Mouse (Mus musculus) kidney, postnatal 0 days (tissue): ENCODE results near the gene Gm10217. TPM values are rescaled to one million over a fixed set of nuclear protein-coding genes. Genes with fewer than 3 reads are reported as not detected.

ENCODE experiments used
- ATAC-seq: fragments of 200-750 bp; cut with Nextera tagmentation; replicated peaks from 2 replicates; pipeline ENCODE4 v1.8.0; 2017; ENCODE audit warnings: low read depth, moderate number of reproducible peaks, moderate TSS enrichment, moderate library complexity; ENCODE audit not compliant: low FRiP score
- DNase-seq: peaks from one replicate; pipeline ENCODE4 v3.0.0-alpha.2; 2016; ENCODE audit warnings: low spot score
- H3K27ac ChIP-seq: fragments of 300-500 bp; sonication (generic); 2 replicates; pipeline ENCODE4 v1.5.1; 2014; ENCODE audit warnings: mild to moderate bottlenecking
- H3K27me3 ChIP-seq: fragments of 300-500 bp; sonication (generic); 2 replicates; pipeline ENCODE4 v1.6.1; 2014; ENCODE audit warnings: low read length, mixed read lengths; ENCODE audit not compliant: insufficient read depth
- H3K36me3 ChIP-seq: fragments of 300-500 bp; sonication (generic); 2 replicates; pipeline ENCODE4 v1.6.1; 2014; ENCODE audit warnings: low read length, mixed read lengths; ENCODE audit not compliant: insufficient read depth
- H3K4me1 ChIP-seq: fragments of 300-500 bp; sonication (generic); replicated peaks from 2 replicates; pipeline ENCODE4 v1.6.1; 2014; ENCODE audit warnings: antibody characterized with exemption, low read length, mixed read lengths; ENCODE audit not compliant: insufficient read depth
- H3K4me2 ChIP-seq: fragments of 300-500 bp; sonication (generic); 2 replicates; pipeline ENCODE4 v1.6.1; 2014; ENCODE audit warnings: mild to moderate bottlenecking, low read length, moderate library complexity, mixed read lengths
- H3K4me3 ChIP-seq: fragments of 300-500 bp; sonication (generic); replicated peaks from 2 replicates; pipeline ENCODE4 v1.5.1; 2014; ENCODE audit warnings: low read depth, low read length
- H3K9ac ChIP-seq: fragments of 300-500 bp; sonication (generic); 2 replicates; pipeline ENCODE4 v1.6.1; 2014; ENCODE audit warnings: low read depth, low read length
- H3K9me3 ChIP-seq: fragments of 300-500 bp; sonication (generic); replicated peaks from 2 replicates; pipeline ENCODE4 v1.6.1; 2016; ENCODE audit warnings: low read length, inconsistent platforms, mixed read lengths
- CTCF ChIP-seq: IDR thresholded peaks from 2 replicates; pipeline ENCODE4 v1.5.1; 2016; ENCODE audit warnings: antibody characterized with exemption, low read depth, mild to moderate bottlenecking, moderate library complexity
- WGBS: fragments of 180-500 bp; shearing (Covaris S2); extraction: QIAGEN DNeasy Blood & Tissue Kit; methylation state at CpG from one replicate; pipeline ENCODE4 v1.1.7; 2014; 5-methylcytosine and 5-hydroxymethylcytosine counted together
- polyA plus RNA-seq: library from polyadenylated mRNA; unstranded; fragments of >200 nt; fragmentation: Nextera tagmentation; extraction: Ambion mirVana; gene quantifications from 2 replicates; pipeline ENCODE4 v1.2.1, GENCODE M21; 2015

Gm10217 gene
- polyA plus RNA-seq, result not detected in 2 replicates

DNA sequence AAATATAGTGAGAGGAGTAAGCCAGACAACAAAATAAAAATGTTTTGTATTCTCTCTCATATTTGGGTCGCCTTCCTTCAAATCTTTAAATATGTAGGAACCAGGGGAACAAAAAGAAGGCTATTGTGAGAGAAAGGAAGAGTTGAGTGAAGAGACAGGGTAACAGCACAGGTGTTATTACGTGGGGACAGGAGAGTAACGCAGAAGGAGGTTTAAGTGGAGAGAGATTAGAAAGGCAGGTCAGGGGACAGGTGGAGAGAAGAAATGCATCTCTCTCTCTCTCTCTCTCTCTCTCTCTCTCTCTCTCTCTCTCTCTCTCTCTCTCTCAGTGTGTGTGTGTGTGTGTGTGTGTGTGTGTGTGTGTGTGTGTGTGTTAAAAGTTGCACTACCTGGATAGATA is at the start of gene Gm10217:
Gene Gm10217, plus strand, starts transcription at position 301 of the 400 bp plus-strand sequence.
- 90% methylated on average over 3 of the region's 3 CpGs for WGBS
- Histone ChIP-seq H3K4me2 (no peak within 1 kb of the TSS), H3K36me3 (no peaks in the 10 kb centered on the region), H3K9ac (no peak within 1 kb of the TSS), H3K4me3 (no peak within 1 kb of the TSS), H3K4me1 (no peaks in the 10 kb centered on the region), H3K27ac (no peak within 1 kb of the TSS), H3K9me3 (no peaks in the 10 kb centered on the region), H3K27me3 (no peaks in the 10 kb centered on the region)
- TF ChIP-seq CTCF, result no peak
- no peak for DNase-seq
- ATAC-seq, result no peak

- Histone ChIP-seq H3K27me3 (no peaks in the 10 kb centered on the region), H3K4me2 (no peak overlapping the region), H3K27ac (no peak overlapping the region), H3K9me3 (no peaks in the 10 kb centered on the region), H3K9ac (no peak overlapping the region), H3K4me1 (no peaks in the 10 kb centered on the region), H3K36me3 (no peaks in the 10 kb centered on the region), H3K4me3 (no peak overlapping the region)
- 71% methylated on average over 8 of the region's 8 CpGs for WGBS
- no peak for DNase-seq
- ATAC-seq, result no peak
- no peak for TF ChIP-seq CTCF
Observed at GRCm38 (mm10) chr8:9824770-9825169, 39.3 kb upstream of the Gm10217 start.

DNA sequence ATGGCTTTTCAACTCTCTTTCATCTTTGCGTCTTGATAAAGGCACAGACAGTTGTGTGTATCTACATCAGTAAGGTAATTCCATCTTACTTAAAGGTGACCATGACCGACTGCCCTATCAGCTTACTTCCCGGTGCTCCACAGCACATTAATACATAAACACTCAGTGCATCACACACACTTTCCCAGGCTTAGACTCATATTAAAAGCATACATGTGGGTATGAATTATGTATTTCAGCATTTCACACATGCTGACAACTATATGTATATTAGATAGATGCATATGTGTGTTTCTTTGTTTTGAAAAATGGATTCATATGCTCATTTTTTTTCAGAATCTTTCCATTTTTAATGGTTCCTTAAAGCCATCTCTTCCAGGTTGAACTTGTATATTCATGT is 23.8 kb upstream of the Gm10217 start:
- H3K27ac ChIP-seq, result no peak overlapping the region
- TF ChIP-seq CTCF, result no peak
- H3K9ac ChIP-seq, result no peak overlapping the region
- H3K4me1 ChIP-seq, result no peaks in the 10 kb centered on the region
- H3K27me3 ChIP-seq, result no peaks in the 10 kb centered on the region
- ATAC-seq (no peak), DNase-seq (no peak)
- H3K36me3 ChIP-seq, result no peaks in the 10 kb centered on the region
- 81% methylated on average over 3 of the region's 3 CpGs for WGBS
- H3K4me3 ChIP-seq, result no peak overlapping the region
- no peaks in the 10 kb centered on the region for H3K9me3 ChIP-seq
- no peak overlapping the region for H3K4me2 ChIP-seq

DNA sequence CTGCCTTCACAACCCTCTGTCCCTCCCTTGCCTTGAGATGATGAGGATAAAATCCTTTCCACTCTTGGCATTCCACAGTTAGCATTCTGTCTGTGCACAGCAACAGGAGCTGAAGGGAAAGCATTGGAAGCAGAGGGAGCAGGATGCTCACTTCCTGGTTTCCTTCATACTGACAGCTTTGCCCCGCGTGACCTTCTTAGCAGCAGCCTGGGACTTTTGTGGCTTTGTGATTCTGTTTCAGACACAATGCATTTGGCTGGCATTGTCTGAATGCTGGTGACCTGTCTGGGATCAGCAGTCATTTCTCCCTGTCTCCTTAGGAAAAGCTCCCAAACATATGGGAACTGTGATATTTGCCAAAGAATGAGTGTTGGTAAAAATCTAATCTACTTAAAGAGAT is 4.8 kb upstream of the Gm10217 start:
- DNase-seq, result peak; percentile 37
- Histone ChIP-seq H3K27me3 (no peaks in the 10 kb centered on the region), H3K4me2 (no peak overlapping the region), H3K36me3 (no peaks in the 10 kb centered on the region), H3K9ac (no peak overlapping the region), H3K27ac (no peak overlapping the region), H3K4me1 (no peaks in the 10 kb centered on the region), H3K4me3 (no peak overlapping the region), H3K9me3 (no peaks in the 10 kb centered on the region)
- ATAC-seq, result no peak
- 28% methylated on average over 2 of the region's 2 CpGs for WGBS
- TF ChIP-seq CTCF, result no peak

GRCm38 (mm10) chr8:9860539-9861203 is 3.4 kb upstream of the Gm10217 start:
- no peak for DNase-seq

DNA sequence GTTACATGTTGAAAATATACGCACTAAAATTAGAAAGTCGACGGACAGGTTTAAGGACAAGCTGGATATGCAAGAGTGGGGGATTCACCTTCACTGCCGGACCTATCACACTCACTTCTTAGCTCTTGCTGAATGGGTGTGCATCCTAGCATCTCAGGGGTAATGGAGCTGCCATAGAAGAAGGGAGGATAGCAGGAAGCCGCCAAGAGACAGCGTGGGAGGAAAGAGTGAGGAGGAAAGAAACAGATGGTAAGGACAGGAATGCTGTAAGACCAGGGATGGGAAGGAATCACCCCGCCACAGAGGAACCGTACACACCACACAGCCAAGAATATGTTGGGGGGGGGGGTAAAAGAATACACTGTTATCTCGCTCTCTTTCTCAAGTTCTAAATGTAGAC is 1.1 kb downstream of the Gm10217 start:
- no peak overlapping the region for H3K27ac ChIP-seq
- no peaks in the 10 kb centered on the region for H3K27me3 ChIP-seq
- no peak overlapping the region for H3K4me2 ChIP-seq
- no peak overlapping the region for H3K4me3 ChIP-seq
- H3K9me3 ChIP-seq, result no peaks in the 10 kb centered on the region
- TF ChIP-seq CTCF, result no peak
- H3K4me1 ChIP-seq, result no peaks in the 10 kb centered on the region
- DNase-seq, result peak; percentile 11
- ATAC-seq, result no peak
- H3K9ac ChIP-seq, result no peak overlapping the region
- 66% methylated on average over 9 of the region's 9 CpGs for WGBS
- H3K36me3 ChIP-seq, result no peaks in the 10 kb centered on the region

More at GRCm38 (mm10) chr8:9860539-9861203, 3.4 kb upstream of the Gm10217 start:
- H3K27ac ChIP-seq, result no peak overlapping the region
- no peaks in the 10 kb centered on the region for H3K9me3 ChIP-seq
- H3K9ac ChIP-seq, result no peak overlapping the region
- no peaks in the 10 kb centered on the region for H3K36me3 ChIP-seq
- no peak overlapping the region for H3K4me3 ChIP-seq
- WGBS, result 58% methylated on average over 10 of the region's 10 CpGs
- no peaks in the 10 kb centered on the region for H3K4me1 ChIP-seq
- no peak for TF ChIP-seq CTCF
- H3K27me3 ChIP-seq, result no peaks in the 10 kb centered on the region
- no peak for ATAC-seq
- no peak overlapping the region for H3K4me2 ChIP-seq

DNA sequence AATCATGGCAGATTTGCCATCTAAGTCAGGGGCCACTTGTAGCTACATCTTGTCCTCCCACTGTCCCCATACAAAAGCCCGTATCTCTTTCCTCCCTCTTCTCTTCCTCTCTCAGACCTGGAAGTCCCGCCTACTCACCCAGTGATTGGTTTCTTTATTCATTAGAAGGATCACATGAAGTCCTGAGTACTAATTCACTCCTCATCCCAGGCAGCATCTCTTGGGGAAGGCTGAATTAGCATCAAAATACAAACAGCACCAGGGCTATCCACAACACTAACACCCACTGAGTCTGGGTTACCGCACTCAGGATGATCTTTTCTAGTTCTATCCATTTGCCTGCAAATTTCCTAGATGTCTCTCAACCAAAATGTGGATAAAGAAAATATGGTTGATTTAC is 4.0 kb downstream of the Gm10217 start:
- H3K36me3 ChIP-seq, result no peaks in the 10 kb centered on the region
- H3K4me2 ChIP-seq, result no peak overlapping the region
- 66% methylated on average over 3 of the region's 3 CpGs for WGBS
- no peak for DNase-seq
- H3K27me3 ChIP-seq, result no peaks in the 10 kb centered on the region
- H3K9me3 ChIP-seq, result no peaks in the 10 kb centered on the region
- no peak overlapping the region for H3K4me3 ChIP-seq
- no peak for TF ChIP-seq CTCF
- H3K9ac ChIP-seq, result no peak overlapping the region
- H3K27ac ChIP-seq, result no peak overlapping the region
- no peak for ATAC-seq
- no peaks in the 10 kb centered on the region for H3K4me1 ChIP-seq
